17 mouse cellular contexts compared by ENCODE assay signal in the genomic region with DNA sequence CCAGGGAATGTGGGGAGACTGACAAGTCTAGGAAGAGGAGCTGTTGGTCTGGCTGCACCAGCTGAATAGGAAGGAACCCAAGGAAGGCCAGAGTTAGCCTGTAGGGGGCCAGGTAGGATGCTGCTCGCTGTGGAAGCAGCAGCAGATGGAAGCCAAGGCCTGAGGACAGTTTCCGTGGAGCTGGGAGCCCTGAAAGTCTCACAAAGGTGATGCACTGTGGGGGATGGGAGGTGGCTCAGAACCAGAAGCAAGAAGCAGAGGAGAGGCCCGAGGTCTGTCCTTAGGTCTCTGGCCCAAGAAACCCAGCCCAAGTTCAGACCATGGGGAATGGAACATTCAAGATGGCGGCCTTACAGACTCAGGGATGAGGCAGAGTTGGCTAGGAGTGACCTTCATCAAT.
DNase-seq lines count a peak whose midpoint lies in the region; ATAC-seq and TF ChIP-seq lines count a peak whose summit lies in the region.
"Had no signal": no experiment of that assay in that cellular context is flagged by ENCODE, and none has a peak within 500 bp of the region (broad histone marks: within the 10 kb centered on the region; RNA-seq: fewer than 3 reads in every experiment).

No protein-coding gene starts in this region.

- no peak overlapping the region for H3K4me3 ChIP-seq in heart, embryonic 11.5 days (ENCODE audit: low read depth, low read length)
- H3K4me3 ChIP-seq in ES-Bruce4 (ENCODE audit: low read depth, low read length) = peak overlapping the region; percentile 28; the same call in 1 of the 2 replicates
- H3K4me3 ChIP-seq in midbrain, embryonic 13.5 days (replicated peaks) = no peak overlapping the region

- no peaks in the 10 kb centered on the region for H3K9me3 ChIP-seq in heart, embryonic 11.5 days (replicated peaks; ENCODE audit: control insufficient read depth, low read length)
- H3K9me3 ChIP-seq in ES-Bruce4 (replicated peaks; ENCODE audit: control insufficient read depth, insufficient read depth, low read length, poor library complexity, severe bottlenecking) = no peaks in the 10 kb centered on the region
- no peaks in the 10 kb centered on the region for H3K9me3 ChIP-seq in midbrain, embryonic 13.5 days

- peaks cover 5% of the 10 kb centered on the region; the same call in 1 of the 2 replicates for H3K27me3 ChIP-seq in heart, embryonic 11.5 days (ENCODE audit: control insufficient read depth, insufficient read depth, low read length)
- no peaks in the 10 kb centered on the region for H3K27me3 ChIP-seq in ES-Bruce4 (ENCODE audit: control insufficient read depth, insufficient read depth, low read length, poor library complexity, severe bottlenecking)
- H3K27me3 ChIP-seq in midbrain, embryonic 13.5 days = no peaks in the 10 kb centered on the region

- peak overlapping the region; percentile 40 for H3K4me2 ChIP-seq in heart, embryonic 11.5 days
- peak overlapping the region; percentile 8; the same call in 1 of the 2 replicates for H3K4me2 ChIP-seq in midbrain, embryonic 13.5 days (replicated peaks)
- H3K4me2 ChIP-seq: liver, embryonic 11.5 days; lung, embryonic 14.5 days had no signal

- H3K36me3 ChIP-seq in heart, embryonic 11.5 days (ENCODE audit: control insufficient read depth, insufficient read depth, low read length) = no peaks in the 10 kb centered on the region
- H3K36me3 ChIP-seq in ES-Bruce4 (ENCODE audit: control insufficient read depth, insufficient read depth, low read length, poor library complexity, severe bottlenecking) = no peaks in the 10 kb centered on the region
- H3K36me3 ChIP-seq in midbrain, embryonic 13.5 days = no peaks in the 10 kb centered on the region

- TF ChIP-seq POLR2A in ES-Bruce4 (IDR thresholded peaks at IDR 0.05; ENCODE audit: insufficient read depth, low read length) = no peak

- ATAC-seq in heart, embryonic 11.5 days (replicated peaks; ENCODE audit: insufficient number of reproducible peaks, low FRiP score, low TSS enrichment) = no peak
- ATAC-seq in midbrain, embryonic 13.5 days = no peak
- ATAC-seq in cerebellum, adult (ENCODE audit: insufficient number of reproducible peaks, low FRiP score, low TSS enrichment) = no peak

- no peak for TF ChIP-seq EP300 in ES-Bruce4 (IDR thresholded peaks at IDR 0.05; ENCODE audit: insufficient read depth, low read depth, low read length)

- H3K4me1 ChIP-seq in heart, embryonic 11.5 days (ENCODE audit: control insufficient read depth, insufficient read depth, low read length) = no peaks in the 10 kb centered on the region; the same call in 1 of the 2 replicates
- H3K4me1 ChIP-seq in ES-Bruce4 (ENCODE audit: control insufficient read depth, insufficient read depth, low read length) = peaks cover 2% of the 10 kb centered on the region
- H3K4me1 ChIP-seq in midbrain, embryonic 13.5 days (replicated peaks) = peaks cover 5% of the 10 kb centered on the region

- no peak for DNase-seq in heart, postnatal 10 days
- DNase-seq in R1 (ENCODE audit: low read depth, low spot score) = peak; percentile 48
- DNase-seq in right cerebral cortex, postnatal 25 days = no peak
- DNase-seq: adrenal gland, postnatal 14 days; cerebellum, adult 2 months; gastrocnemius, postnatal 10 days; heart, adult 18-20 months; kidney, adult 2 months; kidney, postnatal 4 days; lung, embryonic 14.5 days; lung, postnatal 4 days; right cerebral cortex, adult 18-20 months had no signal

- TF ChIP-seq CTCF in ES-Bruce4 (IDR thresholded peaks at IDR 0.05; ENCODE audit: low read depth, low read length) = no peak

- intact Hi-C loops in heart, postnatal 10 days (cut with DNase I) = loop anchor here (10.0 kb wide), 1 partner anchor 421 kb away; no protein-coding TSS in a partner anchor

- no peak overlapping the region for H3K9ac ChIP-seq in heart, embryonic 11.5 days (ENCODE audit: low read depth, low read length)
- H3K9ac ChIP-seq in ES-Bruce4 (ENCODE audit: low read depth, poor library complexity, severe bottlenecking) = no peak overlapping the region
- H3K9ac ChIP-seq in midbrain, embryonic 13.5 days (replicated peaks) = no peak overlapping the region
- H3K9ac ChIP-seq: lung, embryonic 14.5 days had no signal

- WGBS in heart, embryonic 11.5 days (ENCODE audit: insufficient replicate concordance) = 48% methylated on average over 4 of the region's 4 CpGs
- 74% methylated on average over 4 of the region's 4 CpGs for WGBS in midbrain, embryonic 13.5 days

- H3K27ac ChIP-seq in heart, embryonic 11.5 days (ENCODE audit: low read depth, low read length) = no peak overlapping the region
- H3K27ac ChIP-seq in ES-Bruce4 (ENCODE audit: insufficient read depth, low read length) = no peak overlapping the region
- peak overlapping the region; percentile 39; the same call in 1 of the 2 replicates for H3K27ac ChIP-seq in midbrain, embryonic 13.5 days
